Mouse (Mus musculus) induced T-regulatory cell, adult 2 months (primary cell): ENCODE results near the gene Gm4969.
A peak's percentile ranks its signal among the peaks of the same experiment; 100 is the strongest.
"Not testable (repeated sequence)": the region's sequence is repeated elsewhere in the genome, so short reads cannot be mapped to it uniquely, and the experiment has no call there.

Experiments
- DNase-seq: peaks from one replicate; pipeline ENCODE4 v3.0.0-alpha.2; 2012; ENCODE audit warnings: low read depth

Gene Gm4969

GRCm38 (mm10) chr7:19118028-19118771, at the start of gene Gm4969:
Gene Gm4969 (minus strand): TSS chr7:19118368.
- peak; percentile 54 for DNase-seq

GRCm38 (mm10) chr7:19166990-19167389, 48.8 kb upstream of the Gm4969 start:
- no peak for DNase-seq

- DNase-seq = no peak
These were observed 47.7 kb upstream of the Gm4969 start, which contains the start of gene Gipr for GRCm38 (mm10) chr7:19165656-19166423. Gene Gipr (minus strand): TSS chr7:19166127.

GRCm38 (mm10) chr7:19164978-19165377, 46.8 kb upstream of the Gm4969 start:
- peak; percentile 81 for DNase-seq

GRCm38 (mm10) chr7:19164189-19164588, 46.0 kb upstream of the Gm4969 start:
- no peak for DNase-seq

- DNase-seq = no peak
These were observed 45.6 kb upstream of the Gm4969 start for GRCm38 (mm10) chr7:19163752-19164151.

- DNase-seq = no peak
These were observed 44.8 kb upstream of the Gm4969 start for GRCm38 (mm10) chr7:19162928-19163327.

- peak; percentile 61 for DNase-seq
These were observed 41.9 kb upstream of the Gm4969 start for GRCm38 (mm10) chr7:19160115-19160514.

GRCm38 (mm10) chr7:19159411-19159810, 41.2 kb upstream of the Gm4969 start:
- DNase-seq = no peak

GRCm38 (mm10) chr7:19158601-19159000, 40.4 kb upstream of the Gm4969 start:
- no peak for DNase-seq

- peak; percentile 93 for DNase-seq
These were observed 39.1 kb upstream of the Gm4969 start for GRCm38 (mm10) chr7:19157160-19157800.

GRCm38 (mm10) chr7:19155825-19156475, 37.8 kb upstream of the Gm4969 start:
- no peak for DNase-seq

GRCm38 (mm10) chr7:19154796-19155195, 36.6 kb upstream of the Gm4969 start:
- no peak for DNase-seq

- not testable (repeated sequence) for DNase-seq
These were observed 33.0 kb upstream of the Gm4969 start for GRCm38 (mm10) chr7:19151121-19151520.

- DNase-seq = peak; percentile 99
These were observed 31.5 kb upstream of the Gm4969 start, which contains the start of gene Snrpd2 for GRCm38 (mm10) chr7:19149626-19150025. Gene Snrpd2 (plus strand): TSS chr7:19149722.

GRCm38 (mm10) chr7:19148875-19149541, 30.8 kb upstream of the Gm4969 start, which contains the start of gene Qpctl:
Gene Qpctl (minus strand): TSS chr7:19149291.
- DNase-seq = peak; percentile 100

- DNase-seq = no peak
These were observed 30.2 kb upstream of the Gm4969 start for GRCm38 (mm10) chr7:19148180-19148874.

GRCm38 (mm10) chr7:19147497-19148045, 29.4 kb upstream of the Gm4969 start:
- no peak for DNase-seq

GRCm38 (mm10) chr7:19146793-19147192, 28.6 kb upstream of the Gm4969 start:
- DNase-seq = no peak

- DNase-seq = peak; percentile 68
These were observed 19.2 kb upstream of the Gm4969 start for GRCm38 (mm10) chr7:19137380-19137779.
